Mouse (Mus musculus) embryonic facial prominence, embryonic 13.5 days (tissue): ENCODE measurements at regions not wholly inside any gene's neighbourhood (a gene's known extent, or its start where the extent isn't known, plus 50 kb on each side); places are given as distances from the start of the nearest gene placed in this dataset.
A peak's percentile ranks its signal among the peaks of the same experiment; 100 is the strongest.
"Not testable (repeated sequence)": the region's sequence is repeated elsewhere in the genome, so short reads cannot be mapped to it uniquely, and the experiment has no call there.

Experiments used
- ATAC-seq: fragments of 200-750 bp; cut with Nextera tagmentation; 2 replicates; pipeline ENCODE4 v1.8.0; 2017; ENCODE audit warnings: low read depth; ENCODE audit not compliant: insufficient number of reproducible peaks, insufficient read depth, low FRiP score, low TSS enrichment
- H3K27ac ChIP-seq: fragments of 300-500 bp; sonication (generic); 2 replicates; pipeline ENCODE4 v1.5.1; 2015; ENCODE audit warnings: moderate library complexity, mild to moderate bottlenecking, inconsistent platforms
- H3K27me3 ChIP-seq: fragments of 300-500 bp; sonication (generic); 2 replicates; pipeline ENCODE4 v1.6.1; 2015; ENCODE audit warnings: mild to moderate bottlenecking, inconsistent platforms
- H3K36me3 ChIP-seq: fragments of 300-500 bp; sonication (generic); 2 replicates; pipeline ENCODE4 v1.6.1; 2015; ENCODE audit warnings: mild to moderate bottlenecking, inconsistent platforms
- H3K4me1 ChIP-seq: fragments of 300-500 bp; sonication (generic); 2 replicates; pipeline ENCODE4 v1.6.1; 2015; ENCODE audit warnings: inconsistent platforms
- H3K4me2 ChIP-seq: fragments of 300-500 bp; sonication (generic); 2 replicates; pipeline ENCODE4 v1.6.1; 2015; ENCODE audit warnings: moderate library complexity, mild to moderate bottlenecking, inconsistent platforms
- H3K4me3 ChIP-seq: fragments of 300-500 bp; sonication (generic); 2 replicates; pipeline ENCODE4 v1.5.1; 2015; ENCODE audit warnings: mild to moderate bottlenecking, inconsistent platforms
- H3K9ac ChIP-seq: fragments of 300-500 bp; sonication (generic); 2 replicates; pipeline ENCODE4 v1.6.1; 2015; ENCODE audit warnings: mild to moderate bottlenecking, inconsistent platforms
- H3K9me3 ChIP-seq: fragments of 300-500 bp; sonication (generic); 2 replicates; pipeline ENCODE4 v1.6.1; 2016; ENCODE audit warnings: inconsistent platforms
- WGBS: fragments of 180-500 bp; shearing (Covaris S2); methylation state at CpG from one replicate; pipeline ENCODE4 v1.1.7; 2015; ENCODE audit warnings: mixed read lengths; 5-methylcytosine and 5-hydroxymethylcytosine counted together

- WGBS: 91% methylated on average over 5 of the region's 5 CpGs
Measured at GRCm38 (mm10) chr16:83566478-83567160, 738.4 kb downstream of the Gm21833 start.

GRCm38 (mm10) chr16:83579082-83579481, 750.9 kb downstream of the Gm21833 start:
- H3K4me1 ChIP-seq, H3K27ac ChIP-seq, H3K4me3 ChIP-seq, ATAC-seq, H3K4me2 ChIP-seq, H3K36me3 ChIP-seq, H3K9ac ChIP-seq, H3K9me3 ChIP-seq, H3K27me3 ChIP-seq: not testable (repeated sequence)

More at GRCm38 (mm10) chr16:83566478-83567160, 738.4 kb downstream of the Gm21833 start:
- H3K27me3 ChIP-seq: no peaks in the 10 kb centered on the region
- no peak for ATAC-seq
- no peaks in the 10 kb centered on the region for H3K4me1 ChIP-seq
- H3K4me3 ChIP-seq: no peak overlapping the region
- H3K4me2 ChIP-seq: no peak overlapping the region
- no peaks in the 10 kb centered on the region for H3K9me3 ChIP-seq
- H3K27ac ChIP-seq: no peak overlapping the region
- no peak overlapping the region for H3K9ac ChIP-seq
- H3K36me3 ChIP-seq: no peaks in the 10 kb centered on the region

DNA sequence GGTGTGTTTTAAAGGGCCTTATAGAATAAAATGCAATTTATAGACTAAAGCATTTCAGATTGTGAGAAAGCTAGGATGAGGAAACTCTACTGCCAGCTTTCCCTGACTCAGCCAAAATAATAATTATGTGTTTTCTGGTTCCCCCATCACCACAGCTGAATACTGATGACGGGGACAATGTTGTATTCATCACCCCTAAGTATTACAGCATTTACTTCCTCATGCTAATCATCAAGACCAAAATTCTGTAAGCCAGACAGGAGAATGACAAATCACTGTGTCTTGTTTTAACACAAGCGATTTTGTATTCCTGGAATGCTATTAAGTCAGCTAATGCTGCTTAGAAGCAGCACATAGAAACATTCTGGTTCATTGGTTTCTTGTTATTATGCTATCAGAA, 778.6 kb downstream of the Gm21833 start:
- Histone ChIP-seq H3K36me3 (no peaks in the 10 kb centered on the region), H3K4me1 (no peaks in the 10 kb centered on the region), H3K4me3 (no peak overlapping the region), H3K9me3 (no peaks in the 10 kb centered on the region), H3K4me2 (no peak overlapping the region), H3K27ac (no peak overlapping the region), H3K27me3 (no peaks in the 10 kb centered on the region), H3K9ac (no peak overlapping the region)
- 72% methylated on average over 2 of the region's 2 CpGs for WGBS
- no peak for ATAC-seq

- Histone ChIP-seq H3K9me3 (no peaks in the 10 kb centered on the region), H3K36me3 (no peaks in the 10 kb centered on the region), H3K9ac (no peak overlapping the region), H3K4me2 (no peak overlapping the region), H3K27ac (no peak overlapping the region), H3K4me3 (no peak overlapping the region), H3K27me3 (no peaks in the 10 kb centered on the region), H3K4me1 (no peaks in the 10 kb centered on the region)
- 0 out of 2 replicates have a peak, but pooled peaks have one; percentile 32 for ATAC-seq
- WGBS: 91% methylated on average over 4 of the region's 4 CpGs
Measured at GRCm38 (mm10) chr16:83609296-83609695, 781.1 kb downstream of the Gm21833 start.
